Mouse (Mus musculus) intestine, embryonic 15.5 days (tissue): ENCODE data around the gene Casq2. TPM values are rescaled to one million over a fixed set of nuclear protein-coding genes. Genes with fewer than 3 reads are reported as not detected.

Experiments used
- ATAC-seq: fragments of 200-750 bp; cut with Nextera tagmentation; 2 replicates; pipeline ENCODE4 v1.8.0; 2017; ENCODE audit warnings: moderate TSS enrichment, moderate library complexity
- H3K27ac ChIP-seq: fragments of 300-500 bp; sonication (generic); 2 replicates; pipeline ENCODE4 v1.5.1; 2015; ENCODE audit warnings: mild to moderate bottlenecking, inconsistent platforms
- H3K27me3 ChIP-seq: fragments of 300-500 bp; sonication (generic); replicated peaks from 2 replicates; pipeline ENCODE4 v1.6.1; 2015; ENCODE audit warnings: inconsistent platforms
- H3K36me3 ChIP-seq: fragments of 300-500 bp; sonication (generic); 2 replicates; pipeline ENCODE4 v1.6.1; 2015; ENCODE audit warnings: inconsistent platforms
- H3K4me1 ChIP-seq: fragments of 300-500 bp; sonication (generic); replicated peaks from 2 replicates; pipeline ENCODE4 v1.6.1; 2015; ENCODE audit warnings: inconsistent platforms
- H3K4me2 ChIP-seq: fragments of 300-500 bp; sonication (generic); replicated peaks from 2 replicates; pipeline ENCODE4 v1.6.1; 2015; ENCODE audit warnings: mild to moderate bottlenecking, inconsistent platforms
- H3K4me3 ChIP-seq: fragments of 300-500 bp; sonication (generic); replicated peaks from 2 replicates; pipeline ENCODE4 v1.5.1; 2015; ENCODE audit warnings: inconsistent platforms
- H3K9ac ChIP-seq: fragments of 300-500 bp; sonication (generic); 2 replicates; pipeline ENCODE4 v1.6.1; 2015; ENCODE audit warnings: inconsistent platforms
- H3K9me3 ChIP-seq: fragments of 300-500 bp; sonication (generic); 2 replicates; pipeline ENCODE4 v1.6.1; 2016; ENCODE audit warnings: inconsistent platforms
- WGBS: fragments of 180-500 bp; shearing (Covaris S2); methylation state at CpG from one replicate; pipeline ENCODE4 v1.1.7; 2015; 5-methylcytosine and 5-hydroxymethylcytosine counted together
- polyA plus RNA-seq: library from polyadenylated mRNA; unstranded; fragments of >200 nt; fragmentation: Nextera tagmentation; extraction: Ambion mirVana; gene quantifications from 2 replicates; pipeline ENCODE4 v1.2.1, GENCODE M21; 2015

The Casq2 gene
- polyA plus RNA-seq, result 1.5 and 1.7 TPM in 2 replicates

- H3K4me1 ChIP-seq, result peaks cover 7% of the 10 kb centered on the region; the same call in 1 of the 2 replicates
- no peaks in the 10 kb centered on the region for H3K36me3 ChIP-seq
- H3K4me3 ChIP-seq, result no peak within 1 kb of the TSS
- H3K27ac ChIP-seq, result no peak within 1 kb of the TSS
- H3K9me3 ChIP-seq, result no peaks in the 10 kb centered on the region
- H3K9ac ChIP-seq, result no peak within 1 kb of the TSS
- 79% methylated on average over 4 of the region's 4 CpGs for WGBS
- no peak for ATAC-seq
- H3K27me3 ChIP-seq, result no peaks in the 10 kb centered on the region
- H3K4me2 ChIP-seq, result no peak within 1 kb of the TSS
Measured at GRCm38 (mm10) chr3:102086283-102086682, at the start of gene Casq2. TSS of gene Casq2 (plus strand) at chr3:102086415.

DNA sequence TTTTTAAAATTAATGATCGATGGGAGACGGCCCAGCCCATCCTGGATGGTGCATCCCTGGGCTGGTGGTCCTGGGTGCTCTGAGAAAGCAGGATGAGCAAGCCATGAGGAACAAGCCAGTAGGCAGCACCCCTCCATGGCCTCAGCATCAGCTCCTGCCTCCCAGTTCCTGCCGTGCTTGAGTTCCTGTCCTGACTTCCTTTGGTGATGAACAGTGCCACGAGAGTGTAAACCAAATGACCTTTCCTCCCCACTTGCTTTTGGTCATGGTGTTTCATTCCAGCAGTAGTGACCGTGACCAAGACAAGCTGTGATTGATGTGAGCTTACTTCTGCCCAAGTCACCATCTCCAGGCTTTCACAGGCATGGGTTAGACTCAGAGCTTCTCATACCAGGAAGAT lies 48.4 kb upstream of the Casq2 start:
- H3K9ac ChIP-seq, result no peak overlapping the region
- H3K4me1 ChIP-seq, result no peaks in the 10 kb centered on the region
- no peaks in the 10 kb centered on the region for H3K9me3 ChIP-seq
- H3K36me3 ChIP-seq, result no peaks in the 10 kb centered on the region
- H3K4me3 ChIP-seq, result no peak overlapping the region
- H3K27ac ChIP-seq, result no peak overlapping the region
- H3K27me3 ChIP-seq, result no peaks in the 10 kb centered on the region
- no peak overlapping the region for H3K4me2 ChIP-seq
- ATAC-seq, result no peak
- WGBS, result 87% methylated on average over 5 of the region's 5 CpGs

DNA sequence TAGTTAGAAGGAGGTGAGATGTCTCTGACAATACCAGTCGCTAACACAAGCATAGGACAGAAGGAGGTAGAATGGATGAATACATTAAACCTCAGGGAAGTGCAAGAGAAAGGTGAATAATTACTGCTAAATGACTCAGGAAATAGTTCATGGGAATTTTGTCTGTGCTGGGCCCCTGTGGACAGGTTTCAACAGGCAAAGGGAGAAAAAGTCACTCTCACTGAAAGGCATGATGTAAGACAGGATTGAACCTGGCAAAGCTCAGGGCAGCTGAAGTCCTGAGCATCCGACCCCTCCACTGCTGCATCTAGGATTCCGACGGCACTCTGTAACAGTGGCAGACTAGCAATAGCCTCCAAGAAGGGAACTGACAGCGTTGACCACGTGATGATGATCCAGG lies 47.6 kb upstream of the Casq2 start:
- no peaks in the 10 kb centered on the region for H3K4me1 ChIP-seq
- H3K9ac ChIP-seq, result no peak overlapping the region
- no peaks in the 10 kb centered on the region for H3K9me3 ChIP-seq
- ATAC-seq, result no peak
- H3K4me3 ChIP-seq, result no peak overlapping the region
- no peaks in the 10 kb centered on the region for H3K36me3 ChIP-seq
- no peak overlapping the region for H3K4me2 ChIP-seq
- no peak overlapping the region for H3K27ac ChIP-seq
- no peaks in the 10 kb centered on the region for H3K27me3 ChIP-seq
- WGBS, result 69% methylated on average over 6 of the region's 6 CpGs

DNA sequence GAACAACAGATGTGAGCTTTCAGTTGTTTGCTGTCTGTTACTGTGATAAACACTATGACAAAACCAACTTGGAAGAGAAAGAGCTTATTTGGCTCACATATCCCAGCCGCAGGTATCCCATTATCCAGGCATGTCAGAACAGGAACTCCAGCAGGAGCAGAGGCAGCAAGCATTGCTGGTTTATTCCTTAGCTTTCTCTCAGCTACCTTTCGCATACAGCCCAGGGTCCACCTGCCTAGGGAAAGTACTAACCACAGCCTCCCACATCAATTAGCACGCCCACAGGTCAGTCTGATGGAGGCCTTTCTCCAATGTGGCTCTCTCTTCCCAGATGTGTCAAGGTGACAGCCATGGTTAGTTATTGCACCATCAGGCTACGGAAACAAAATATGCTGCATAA lies 44.6 kb upstream of the Casq2 start:
- WGBS, result 77% methylated on average over 4 of the region's 4 CpGs

GRCm38 (mm10) chr3:102045071-102045470 lies 41.1 kb upstream of the Casq2 start:
- no peaks in the 10 kb centered on the region for H3K9me3 ChIP-seq
- H3K27ac ChIP-seq, result no peak overlapping the region
- no peak overlapping the region for H3K4me2 ChIP-seq
- no peak overlapping the region for H3K9ac ChIP-seq
- H3K4me3 ChIP-seq, result no peak overlapping the region
- 31% methylated on average over 3 of the region's 3 CpGs for WGBS
- ATAC-seq, result no peak
- H3K4me1 ChIP-seq, result no peaks in the 10 kb centered on the region
- no peaks in the 10 kb centered on the region for H3K27me3 ChIP-seq
- H3K36me3 ChIP-seq, result no peaks in the 10 kb centered on the region

More for the DNA sequence above, 44.6 kb upstream of the Casq2 start:
- Histone ChIP-seq H3K27me3 (no peaks in the 10 kb centered on the region), H3K4me3 (no peak overlapping the region), H3K4me1 (no peaks in the 10 kb centered on the region), H3K36me3 (no peaks in the 10 kb centered on the region), H3K9me3 (no peaks in the 10 kb centered on the region), H3K4me2 (no peak overlapping the region), H3K9ac (no peak overlapping the region), H3K27ac (no peak overlapping the region)
- no peak for ATAC-seq

DNA sequence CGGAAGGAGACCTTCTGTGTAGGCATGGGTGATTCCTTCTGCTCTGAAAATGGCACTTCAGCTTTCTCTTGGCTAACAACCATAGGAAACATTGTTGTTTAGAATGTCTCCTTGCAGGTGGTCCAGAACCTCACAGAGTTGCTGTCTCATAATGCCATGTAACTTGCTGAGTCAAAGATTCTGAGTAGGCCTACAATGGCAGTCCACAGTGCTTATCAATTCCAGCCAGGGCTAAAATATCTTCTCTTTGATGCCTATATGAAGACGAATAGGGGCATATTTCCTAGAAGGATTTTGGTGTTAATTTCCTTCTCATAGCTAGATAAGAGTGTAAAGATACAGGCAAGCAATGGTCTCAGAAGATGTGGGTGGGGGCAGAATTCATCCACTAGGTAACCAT lies 38.7 kb upstream of the Casq2 start:
- no peak for ATAC-seq
- WGBS, result 91% methylated on average over 2 of the region's 2 CpGs

DNA sequence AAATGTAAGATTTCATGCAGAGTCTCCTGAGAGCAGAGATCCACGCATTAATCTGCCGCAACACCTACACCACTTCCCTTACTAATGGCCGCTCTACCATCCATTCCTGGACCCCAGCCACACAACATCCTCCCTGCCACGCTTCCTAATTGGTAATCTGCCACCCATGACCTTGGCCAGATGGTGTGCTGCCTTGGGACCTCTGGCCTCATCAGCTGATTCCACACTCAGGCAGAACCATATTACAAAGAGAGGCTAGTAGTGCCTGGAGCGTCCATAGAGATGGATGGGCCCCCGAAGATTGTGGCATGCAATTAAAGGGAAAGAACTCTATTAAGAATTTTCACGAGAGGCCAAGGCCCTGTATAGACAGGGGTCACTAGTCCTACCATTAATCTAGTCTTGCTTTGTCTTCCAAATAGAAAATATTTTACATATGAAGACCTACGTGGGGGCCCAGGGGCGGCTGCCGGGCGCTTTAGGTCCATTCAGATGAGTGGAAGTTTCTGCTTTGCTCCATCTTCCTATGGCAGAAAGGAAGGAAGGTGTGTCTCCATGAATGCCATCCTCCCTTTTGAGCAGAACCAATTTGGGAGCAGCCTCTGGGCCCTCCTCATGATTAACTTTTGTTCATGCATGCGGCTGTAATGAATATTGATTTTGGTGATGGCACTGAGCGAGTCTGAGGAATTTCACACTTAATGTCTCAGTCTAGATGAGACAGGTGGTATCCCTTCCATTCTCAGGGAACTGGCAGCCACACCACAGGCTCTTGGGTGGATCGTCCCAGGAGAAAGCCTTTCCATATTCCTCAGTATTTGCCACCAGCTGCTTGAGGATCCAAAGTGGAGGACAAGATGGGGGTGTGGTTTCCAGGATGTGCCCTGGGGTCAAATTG lies 36.8 kb upstream of the Casq2 start:
- no peaks in the 10 kb centered on the region for H3K9me3 ChIP-seq
- H3K36me3 ChIP-seq, result no peaks in the 10 kb centered on the region
- H3K4me1 ChIP-seq, result no peaks in the 10 kb centered on the region
- 84% methylated on average over 14 of the region's 14 CpGs for WGBS
- ATAC-seq, result no peak
- no peak overlapping the region for H3K4me2 ChIP-seq
- H3K4me3 ChIP-seq, result no peak overlapping the region
- no peak overlapping the region for H3K27ac ChIP-seq
- no peak overlapping the region for H3K9ac ChIP-seq
- no peaks in the 10 kb centered on the region for H3K27me3 ChIP-seq

More for the DNA sequence above, 38.7 kb upstream of the Casq2 start:
- H3K36me3 ChIP-seq, result no peaks in the 10 kb centered on the region
- no peak overlapping the region for H3K9ac ChIP-seq
- H3K9me3 ChIP-seq, result no peaks in the 10 kb centered on the region
- H3K4me2 ChIP-seq, result no peak overlapping the region
- no peaks in the 10 kb centered on the region for H3K27me3 ChIP-seq
- H3K4me3 ChIP-seq, result no peak overlapping the region
- H3K27ac ChIP-seq, result no peak overlapping the region
- H3K4me1 ChIP-seq, result no peaks in the 10 kb centered on the region

- H3K4me3 ChIP-seq, result no peak overlapping the region
Measured at GRCm38 (mm10) chr3:102052036-102052435, 34.2 kb upstream of the Casq2 start.

GRCm38 (mm10) chr3:102053293-102053692 lies 32.9 kb upstream of the Casq2 start:
- no peak overlapping the region for H3K9ac ChIP-seq
- no peaks in the 10 kb centered on the region for H3K4me1 ChIP-seq
- 66% methylated on average over 8 of the region's 8 CpGs for WGBS
- H3K27me3 ChIP-seq, result no peaks in the 10 kb centered on the region
- no peaks in the 10 kb centered on the region for H3K9me3 ChIP-seq
- no peak overlapping the region for H3K4me3 ChIP-seq
- ATAC-seq, result no peak
- no peak overlapping the region for H3K4me2 ChIP-seq
- no peak overlapping the region for H3K27ac ChIP-seq
- H3K36me3 ChIP-seq, result no peaks in the 10 kb centered on the region

More at GRCm38 (mm10) chr3:102052036-102052435, 34.2 kb upstream of the Casq2 start:
- H3K27me3 ChIP-seq, result no peaks in the 10 kb centered on the region
- no peak for ATAC-seq
- no peaks in the 10 kb centered on the region for H3K36me3 ChIP-seq
- 48% methylated on average over 3 of the region's 3 CpGs for WGBS
- H3K9ac ChIP-seq, result no peak overlapping the region
- H3K27ac ChIP-seq, result no peak overlapping the region
- no peaks in the 10 kb centered on the region for H3K9me3 ChIP-seq
- no peaks in the 10 kb centered on the region for H3K4me1 ChIP-seq
- no peak overlapping the region for H3K4me2 ChIP-seq

- Histone ChIP-seq H3K27ac (no peak overlapping the region), H3K27me3 (no peaks in the 10 kb centered on the region), H3K4me3 (no peak overlapping the region), H3K9me3 (no peaks in the 10 kb centered on the region), H3K4me2 (no peak overlapping the region), H3K36me3 (no peaks in the 10 kb centered on the region), H3K4me1 (no peaks in the 10 kb centered on the region), H3K9ac (no peak overlapping the region)
- no peak for ATAC-seq
- WGBS, result 76% methylated on average over 4 of the region's 4 CpGs
Measured at GRCm38 (mm10) chr3:102055878-102056277, 30.3 kb upstream of the Casq2 start.

- no peak overlapping the region for H3K4me3 ChIP-seq
- H3K27me3 ChIP-seq, result no peaks in the 10 kb centered on the region
- no peaks in the 10 kb centered on the region for H3K36me3 ChIP-seq
- no peak overlapping the region for H3K9ac ChIP-seq
- H3K4me1 ChIP-seq, result peaks cover 4% of the 10 kb centered on the region
- no peak overlapping the region for H3K4me2 ChIP-seq
- 73% methylated on average over 6 of the region's 6 CpGs for WGBS
- no peak overlapping the region for H3K27ac ChIP-seq
- no peak for ATAC-seq
- H3K9me3 ChIP-seq, result no peaks in the 10 kb centered on the region
Measured at GRCm38 (mm10) chr3:102060065-102060464, 26.1 kb upstream of the Casq2 start.

GRCm38 (mm10) chr3:102061923-102062670 lies 24.1 kb upstream of the Casq2 start:
- no peaks in the 10 kb centered on the region for H3K9me3 ChIP-seq
- H3K9ac ChIP-seq, result no peak overlapping the region
- H3K27ac ChIP-seq, result peak overlapping the region; percentile 28; the same call in 1 of the 2 replicates
- no peaks in the 10 kb centered on the region for H3K27me3 ChIP-seq
- peak; percentile 44; the same call in 1 of the 2 replicates for ATAC-seq
- WGBS, result 44% methylated on average over 14 of the region's 14 CpGs
- H3K36me3 ChIP-seq, result no peaks in the 10 kb centered on the region
- no peak overlapping the region for H3K4me3 ChIP-seq
- H3K4me2 ChIP-seq, result no peak overlapping the region
- H3K4me1 ChIP-seq, result peaks cover 4% of the 10 kb centered on the region
